Mouse (Mus musculus): ENCODE measurements around the gene Kdm8.

- TF ChIP-seq POLR2A (IDR thresholded peaks at IDR 0.05; ENCODE audit: insufficient read depth, low read depth, low read length): no peak
- no peak for TF ChIP-seq CTCF (IDR thresholded peaks at IDR 0.05)
These were observed 406 bp upstream of the Kdm8 start for GRCm38 (mm10) chr7:125444076-125444463.
